Mouse (Mus musculus): Measurements from ENCODE around the gene Pla2g4d. TPM values are rescaled to one million over a fixed set of nuclear protein-coding genes. Genes with fewer than 3 reads are reported as not detected.

The Pla2g4d gene
- polyA plus RNA-seq (2012; fragmentation: generic; extraction: Trizol) = not detected

DNA sequence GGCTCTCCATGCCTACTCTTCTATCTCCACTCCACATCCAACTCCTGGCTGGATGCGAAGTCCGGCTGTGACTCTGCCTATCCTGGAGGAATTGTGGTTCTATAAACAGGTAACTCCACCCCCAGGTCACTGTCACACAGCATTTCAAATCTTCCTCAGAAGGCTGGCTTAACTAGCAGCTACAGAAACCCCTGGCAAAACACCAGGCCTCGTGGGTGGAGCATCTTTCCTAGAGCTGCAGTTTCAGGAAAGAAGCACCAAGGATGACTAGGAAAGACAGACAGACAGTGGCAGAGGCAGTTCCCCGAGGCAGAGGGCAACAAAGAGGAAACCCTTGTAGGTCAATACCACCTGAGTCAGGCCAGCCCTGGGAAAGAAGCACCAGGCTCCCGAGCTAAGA lies at the start of gene Pla2g4d:
Gene Pla2g4d, minus strand, starts transcription at position 203 of the 400 bp plus-strand sequence.
- Histone ChIP-seq H3ac (ENCODE audit: control insufficient read depth, insufficient read length) (no peak within 1 kb of the TSS), H3K27me3 (ENCODE audit: control insufficient read depth, insufficient read depth, insufficient read length) (peaks cover 21% of the 10 kb centered on the region)

GRCm38 (mm10) chr2:120337886-120338285 lies 48.9 kb upstream of the Pla2g4d start:
- no peak overlapping the region for H3K4me2 ChIP-seq (ENCODE audit: low read depth)
- no peak overlapping the region for H3ac ChIP-seq (ENCODE audit: control insufficient read depth, insufficient read length)
- no peak for TF ChIP-seq POLR2A (IDR thresholded peaks at IDR 0.05; ENCODE audit: insufficient read length, low read depth)
- TF ChIP-seq E2F4 (IDR thresholded peaks at IDR 0.05; ENCODE audit: insufficient read depth) = no peak
- TF ChIP-seq TCF12 (IDR thresholded peaks at IDR 0.05; ENCODE audit: insufficient read depth, poor library complexity, severe bottlenecking) = no peak
- TF ChIP-seq USF1 (IDR thresholded peaks at IDR 0.05; ENCODE audit: low read depth) = no peak
- TF ChIP-seq POLR2AphosphoS2 (IDR thresholded peaks at IDR 0.05; ENCODE audit: insufficient read length, low read depth) = no peak
- no peak for TF ChIP-seq SRF (IDR thresholded peaks at IDR 0.05; ENCODE audit: control insufficient read depth, insufficient read length, low read depth)
- TF ChIP-seq MYOD1 (IDR thresholded peaks at IDR 0.05; ENCODE audit: control insufficient read depth in 1 of 3, insufficient read length in 2 of 3, low read depth in 2 of 3) = no peak
- no peak for TF ChIP-seq TCF3 (IDR thresholded peaks at IDR 0.05; ENCODE audit: insufficient read length, low read depth)
- TF ChIP-seq CEBPB (IDR thresholded peaks at IDR 0.05; ENCODE audit: insufficient read depth, poor library complexity, severe bottlenecking) = no peak
- TF ChIP-seq MAX (IDR thresholded peaks at IDR 0.05; ENCODE audit: low read depth) = no peak
- TF ChIP-seq MYOG (IDR thresholded peaks at IDR 0.05; ENCODE audit: control insufficient read depth in 1 of 3, insufficient read depth in 1 of 3, insufficient read length in 2 of 3, low read depth in 2 of 3) = no peak
- no peak for TF ChIP-seq REST (IDR thresholded peaks at IDR 0.05; ENCODE audit: insufficient read depth, insufficient read length)
- H3K79me2 ChIP-seq (ENCODE audit: control insufficient read depth, insufficient read depth) = no peaks in the 10 kb centered on the region
- H3K4me3 ChIP-seq = no peak overlapping the region
- H3K36me3 ChIP-seq (ENCODE audit: control insufficient read depth, insufficient read depth) = peaks cover 20% of the 10 kb centered on the region
- no peaks in the 10 kb centered on the region for H3K27me3 ChIP-seq (ENCODE audit: control insufficient read depth, insufficient read depth, insufficient read length)

More for the DNA sequence above, at the start of gene Pla2g4d:
- TF ChIP-seq E2F4 (IDR thresholded peaks at IDR 0.05; ENCODE audit: insufficient read depth) (no peak), SRF (IDR thresholded peaks at IDR 0.05; ENCODE audit: control insufficient read depth, insufficient read length, low read depth) (no peak), POLR2A (IDR thresholded peaks at IDR 0.05; ENCODE audit: insufficient read length, low read depth) (no peak), MYOD1 (IDR thresholded peaks at IDR 0.05; ENCODE audit: control insufficient read depth in 1 of 3, insufficient read length in 2 of 3, low read depth in 2 of 3) (no peak), CEBPB (IDR thresholded peaks at IDR 0.05; ENCODE audit: insufficient read depth, poor library complexity, severe bottlenecking) (no peak), POLR2AphosphoS2 (IDR thresholded peaks at IDR 0.05; ENCODE audit: insufficient read length, low read depth) (no peak), TCF3 (IDR thresholded peaks at IDR 0.05; ENCODE audit: insufficient read length, low read depth) (no peak), MAX (IDR thresholded peaks at IDR 0.05; ENCODE audit: low read depth) (no peak), MYOG (IDR thresholded peaks at IDR 0.05; ENCODE audit: control insufficient read depth in 1 of 3, insufficient read depth in 1 of 3, insufficient read length in 2 of 3, low read depth in 2 of 3) (no peak), USF1 (IDR thresholded peaks at IDR 0.05; ENCODE audit: low read depth) (no peak), TCF12 (IDR thresholded peaks at IDR 0.05; ENCODE audit: insufficient read depth, poor library complexity, severe bottlenecking) (no peak), REST (IDR thresholded peaks at IDR 0.05; ENCODE audit: insufficient read depth, insufficient read length) (no peak)
- H3K36me3 ChIP-seq (ENCODE audit: control insufficient read depth, insufficient read depth) = no peaks in the 10 kb centered on the region
- H3K79me2 ChIP-seq (ENCODE audit: control insufficient read depth, insufficient read depth) = no peaks in the 10 kb centered on the region
- H3K4me2 ChIP-seq (ENCODE audit: low read depth) = no peak within 1 kb of the TSS
- no peak within 1 kb of the TSS for H3K4me3 ChIP-seq

- H3K4me2 ChIP-seq (ENCODE audit: low read depth) = no peak overlapping the region
- H3K79me2 ChIP-seq (ENCODE audit: control insufficient read depth, insufficient read depth) = no peaks in the 10 kb centered on the region
- H3K36me3 ChIP-seq (ENCODE audit: control insufficient read depth, insufficient read depth) = peaks cover 19% of the 10 kb centered on the region
- no peak overlapping the region for H3ac ChIP-seq (ENCODE audit: control insufficient read depth, insufficient read length)
- H3K27me3 ChIP-seq (ENCODE audit: control insufficient read depth, insufficient read depth, insufficient read length) = no peaks in the 10 kb centered on the region
- H3K4me3 ChIP-seq = no peak overlapping the region
- no peak for TF ChIP-seq MAX (IDR thresholded peaks at IDR 0.05; ENCODE audit: low read depth)
- peak; percentile 27; the same call in 1 of the 2 replicates for TF ChIP-seq CEBPB (IDR thresholded peaks at IDR 0.05; ENCODE audit: insufficient read depth, poor library complexity, severe bottlenecking)
- TF ChIP-seq POLR2A (IDR thresholded peaks at IDR 0.05; ENCODE audit: insufficient read length, low read depth) = no peak
- TF ChIP-seq SRF (IDR thresholded peaks at IDR 0.05; ENCODE audit: control insufficient read depth, insufficient read length, low read depth) = no peak
- TF ChIP-seq USF1 (IDR thresholded peaks at IDR 0.05; ENCODE audit: low read depth) = no peak
- TF ChIP-seq MYOG (IDR thresholded peaks at IDR 0.05; ENCODE audit: control insufficient read depth in 1 of 3, insufficient read depth in 1 of 3, insufficient read length in 2 of 3, low read depth in 2 of 3) = peak in 2 of 3 experiments; percentile 20 to 32
- TF ChIP-seq TCF3 (IDR thresholded peaks at IDR 0.05; ENCODE audit: insufficient read length, low read depth) = no peak
- peak; percentile 21 to 65 (median 55) for TF ChIP-seq MYOD1 (IDR thresholded peaks at IDR 0.05; ENCODE audit: control insufficient read depth in 1 of 3, insufficient read length in 2 of 3, low read depth in 2 of 3)
- no peak for TF ChIP-seq E2F4 (IDR thresholded peaks at IDR 0.05; ENCODE audit: insufficient read depth)
- no peak for TF ChIP-seq REST (IDR thresholded peaks at IDR 0.05; ENCODE audit: insufficient read depth, insufficient read length)
- peak; percentile 3 for TF ChIP-seq TCF12 (IDR thresholded peaks at IDR 0.05; ENCODE audit: insufficient read depth, poor library complexity, severe bottlenecking)
- TF ChIP-seq POLR2AphosphoS2 (IDR thresholded peaks at IDR 0.05; ENCODE audit: insufficient read length, low read depth) = no peak
Observed at GRCm38 (mm10) chr2:120331575-120331974, 42.6 kb upstream of the Pla2g4d start.

- Histone ChIP-seq H3K27me3 (ENCODE audit: control insufficient read depth, insufficient read depth, insufficient read length) (peaks cover 7% of the 10 kb centered on the region), H3K79me2 (ENCODE audit: control insufficient read depth, insufficient read depth) (no peaks in the 10 kb centered on the region), H3ac (ENCODE audit: control insufficient read depth, insufficient read length) (no peak overlapping the region), H3K4me3 (no peak overlapping the region), H3K4me2 (ENCODE audit: low read depth) (no peak overlapping the region), H3K36me3 (ENCODE audit: control insufficient read depth, insufficient read depth) (peaks cover 3% of the 10 kb centered on the region)
- no peak for TF ChIP-seq USF1 (IDR thresholded peaks at IDR 0.05; ENCODE audit: low read depth)
- TF ChIP-seq SRF (IDR thresholded peaks at IDR 0.05; ENCODE audit: control insufficient read depth, insufficient read length, low read depth) = no peak
- no peak for TF ChIP-seq REST (IDR thresholded peaks at IDR 0.05; ENCODE audit: insufficient read depth, insufficient read length)
- no peak for TF ChIP-seq POLR2A (IDR thresholded peaks at IDR 0.05; ENCODE audit: insufficient read length, low read depth)
- TF ChIP-seq MYOD1 (IDR thresholded peaks at IDR 0.05; ENCODE audit: control insufficient read depth in 1 of 3, insufficient read length in 2 of 3, low read depth in 2 of 3) = no peak
- TF ChIP-seq E2F4 (IDR thresholded peaks at IDR 0.05; ENCODE audit: insufficient read depth) = no peak
- no peak for TF ChIP-seq TCF3 (IDR thresholded peaks at IDR 0.05; ENCODE audit: insufficient read length, low read depth)
- no peak for TF ChIP-seq POLR2AphosphoS2 (IDR thresholded peaks at IDR 0.05; ENCODE audit: insufficient read length, low read depth)
- no peak for TF ChIP-seq TCF12 (IDR thresholded peaks at IDR 0.05; ENCODE audit: insufficient read depth, poor library complexity, severe bottlenecking)
Observed at GRCm38 (mm10) chr2:120315077-120315476, 26.1 kb upstream of the Pla2g4d start.

Data from myocyte (in vitro differentiated cells).